Mouse (Mus musculus) cerebellum, adult 2 months (tissue): ENCODE results near the gene Pdzd7.

Source experiments
- CTCF ChIP-seq: fragments of 200-500 bp; IDR thresholded peaks from 2 replicates; pipeline ENCODE4 v1.5.1; 2011; ENCODE audit warnings: low read depth, mild to moderate bottlenecking, control low read depth, low read length, moderate library complexity, borderline replicate concordance; ENCODE audit not compliant: insufficient read depth
- POLR2A ChIP-seq: fragments of 200-500 bp; IDR thresholded peaks from 2 replicates; pipeline ENCODE4 v1.6.1; 2011; ENCODE audit warnings: low read length, control low read depth, borderline replicate concordance; ENCODE audit not compliant: insufficient read depth

- TF ChIP-seq CTCF (no peak), POLR2A (no peak)
These were observed 21.5 kb downstream of the Pdzd7 start for GRCm38 (mm10) chr19:45023993-45024392.
